Mouse (Mus musculus): Measurements from ENCODE around the gene Gm21149. TPM values are rescaled to one million over a fixed set of nuclear protein-coding genes. Genes with fewer than 3 reads are reported as not detected.
"Not testable (repeated sequence)": the region's sequence is repeated elsewhere in the genome, so short reads cannot be mapped to it uniquely, and the experiment has no call there.

Gene Gm21149
- polyA plus RNA-seq, 1 experiment from 2014 or later = 0.12 TPM

GRCm38 (mm10) chr5:15457865-15458571, 18.3 kb downstream of the Gm21149 start:
- WGBS = 75% methylated on average over 3 of the region's 5 CpGs
- not testable (repeated sequence) for H3K27ac ChIP-seq, H3K9ac ChIP-seq, H3K27me3 ChIP-seq, H3K4me2 ChIP-seq, H3K36me3 ChIP-seq, H3K4me1 ChIP-seq, H3K4me3 ChIP-seq
- 0 out of 2 replicates have a peak, but pooled peaks cover 13% of the 10 kb centered on the region for H3K9me3 ChIP-seq
- ATAC-seq (ENCODE audit: insufficient number of reproducible peaks, low FRiP score, low TSS enrichment, low read depth) = peak; percentile 48; the same call in 1 of the 2 replicates

Other genes starting within 250 kb of the Gm21149 start
- not detected in 2 replicates for gene Gm21190, start 52.7 kb upstream of the Gm21149 start, polyA plus RNA-seq (2015; fragmentation: Nextera tagmentation; extraction: Ambion mirVana)
- 0.15 TPM in 1 of 2 replicates, not detected in the other for gene Gm21083, start 100.8 kb upstream of the Gm21149 start, polyA plus RNA-seq (2015; fragmentation: Nextera tagmentation; extraction: Ambion mirVana)
- not detected in 2 replicates for gene Speer4d, start 142.5 kb upstream of the Gm21149 start, polyA plus RNA-seq (2015; fragmentation: Nextera tagmentation; extraction: Ambion mirVana)
- not detected in 2 replicates for gene 4930572O03Rik, start 180.5 kb upstream of the Gm21149 start, polyA plus RNA-seq (2015; fragmentation: Nextera tagmentation; extraction: Ambion mirVana)
- gene Speer4c, start 237.7 kb upstream of the Gm21149 start, polyA plus RNA-seq (2015; fragmentation: Nextera tagmentation; extraction: Ambion mirVana) = not detected in 2 replicates

Measured in limb, embryonic 15.5 days (tissue).